Mouse (Mus musculus) frontal cortex, adult 2 months (tissue): Measurements from ENCODE around the gene Nkx1-2. TPM values are rescaled to one million over a fixed set of nuclear protein-coding genes. Genes with fewer than 3 reads are reported as not detected.

Experiments used
- DNase-seq, 2 experiments: peaks; one replicate each; pipeline ENCODE4 v3.0.0; 2022; ENCODE audit warnings: low spot score in 1 of 2; ENCODE audit errors: extremely low spot score in 1 of 2
- polyA plus RNA-seq: library from polyadenylated mRNA; depleted of rRNA; stranded (reverse); fragments of >200 nt; gene quantifications from 2 replicates; pipeline ENCODE4 v1.2.3, GENCODE M21; 2012; rRNA removed

The Nkx1-2 gene
- polyA plus RNA-seq, 1 experiment, result 0.10 TPM

GRCm38 (mm10) chr7:132572738-132573137 lies 26.7 kb downstream of the Nkx1-2 start:
- no peak for DNase-seq

GRCm38 (mm10) chr7:132571481-132571880 lies 28.0 kb downstream of the Nkx1-2 start:
- DNase-seq, result no peak

- no peak for DNase-seq
These were observed 29.4 kb downstream of the Nkx1-2 start for GRCm38 (mm10) chr7:132570071-132570470.

- DNase-seq, result peak in 1 of 2 experiments; percentile 40
These were observed 30.6 kb downstream of the Nkx1-2 start for GRCm38 (mm10) chr7:132568817-132569216.

GRCm38 (mm10) chr7:132565831-132566230 lies 33.6 kb downstream of the Nkx1-2 start:
- DNase-seq, result no peak

GRCm38 (mm10) chr7:132559138-132559766 lies 40.2 kb downstream of the Nkx1-2 start:
- no peak for DNase-seq

GRCm38 (mm10) chr7:132558141-132558736 lies 41.2 kb downstream of the Nkx1-2 start:
- no peak for DNase-seq

GRCm38 (mm10) chr7:132556575-132556974 lies 42.9 kb downstream of the Nkx1-2 start:
- DNase-seq, result no peak

GRCm38 (mm10) chr7:132555911-132556310 lies 43.5 kb downstream of the Nkx1-2 start:
- DNase-seq, result no peak

GRCm38 (mm10) chr7:132554091-132554490 lies 45.3 kb downstream of the Nkx1-2 start:
- no peak for DNase-seq

GRCm38 (mm10) chr7:132551351-132552126 lies 47.9 kb downstream of the Nkx1-2 start:
- DNase-seq, result peak; percentile 88 to 99

- no peak for DNase-seq
These were observed 52.3 kb downstream of the Nkx1-2 start for GRCm38 (mm10) chr7:132547126-132547525.

Other genes starting within 250 kb of the Nkx1-2 start
- gene Oat, start 23.2 kb downstream of the Nkx1-2 start, polyA plus RNA-seq, result 82.3 and 97.4 TPM in 2 replicates
- gene Lhpp, start 11.0 kb upstream of the Nkx1-2 start, polyA plus RNA-seq, result 29.0 and 29.2 TPM in 2 replicates
- 14.7 and 18.2 TPM in 2 replicates for gene Fam53b, start 214.2 kb upstream of the Nkx1-2 start, polyA plus RNA-seq